Mouse (Mus musculus): ENCODE measurements around the gene Hfe2. TPM values are rescaled to one million over a fixed set of nuclear protein-coding genes. Genes with fewer than 3 reads are reported as not detected.

Hfe2 gene
- polyA plus RNA-seq, 1 experiment from 2014 or later, result 7.9 TPM

DNA sequence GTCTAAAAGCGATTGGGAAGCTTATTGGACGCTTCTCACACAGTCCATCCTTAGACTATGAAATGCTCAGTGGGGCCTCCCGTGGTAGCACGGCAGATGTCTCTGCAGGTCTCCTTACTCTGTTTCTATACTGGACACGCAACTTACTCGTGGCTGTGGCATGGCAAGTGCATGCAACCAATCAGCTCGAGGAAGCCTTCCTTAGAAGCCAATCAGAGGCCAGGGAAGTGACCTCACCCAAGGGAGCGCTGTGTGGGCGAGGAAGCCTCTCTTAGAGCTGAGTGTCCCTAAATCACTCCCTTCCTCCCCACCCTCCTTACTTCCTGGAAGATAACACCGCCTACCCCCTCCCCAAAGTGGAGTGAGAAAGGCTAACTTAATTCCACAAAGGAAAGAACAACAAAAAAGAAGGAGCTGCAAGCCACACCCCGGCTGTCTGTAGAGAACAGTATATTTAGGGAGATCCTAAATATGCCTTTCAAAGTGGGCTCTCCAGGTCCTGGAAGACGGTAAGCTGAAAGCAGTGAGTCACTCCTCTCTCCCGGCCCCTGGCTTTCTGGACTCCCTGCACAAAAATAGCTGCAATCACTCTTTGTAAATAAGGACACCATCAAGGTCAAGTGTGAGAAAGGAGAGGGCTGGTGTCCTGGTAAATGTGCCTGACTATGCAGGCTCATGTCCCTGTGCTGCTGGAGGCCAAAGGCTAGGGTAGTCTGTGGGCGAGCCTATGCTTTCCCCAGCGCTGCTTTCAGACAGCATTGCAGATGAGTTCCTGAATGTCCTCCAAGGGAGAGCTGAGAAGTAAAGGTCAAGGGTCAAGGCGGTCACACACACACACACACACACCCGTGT, 51.9 kb downstream of the Hfe2 start, which contains the start of gene Gm16253:
Gene Gm16253 (plus strand): TSS at position 295 of the 852 bp plus-strand sequence.
- H3K4me2 ChIP-seq, result peak within 1 kb of the TSS; percentile 60
- ATAC-seq (ENCODE audit: insufficient number of reproducible peaks, low FRiP score), result peak; percentile 92
- no peaks in the 10 kb centered on the region for H3K27me3 ChIP-seq (replicated peaks)
- no peaks in the 10 kb centered on the region for H3K9me3 ChIP-seq (replicated peaks)
- 9% methylated on average over 17 of the region's 17 CpGs for WGBS
- H3K27ac ChIP-seq (ENCODE audit: poor library complexity, severe bottlenecking), result peak within 1 kb of the TSS; percentile 98
- H3K9ac ChIP-seq, result peak within 1 kb of the TSS; percentile 57
- no peaks in the 10 kb centered on the region for H3K36me3 ChIP-seq
- peak within 1 kb of the TSS; percentile 27 for H3K4me3 ChIP-seq
- H3K4me1 ChIP-seq (replicated peaks), result peaks cover 67% of the 10 kb centered on the region

GRCm38 (mm10) chr3:96577566-96577965, 52.6 kb downstream of the Hfe2 start:
- Histone ChIP-seq H3K4me3 (peak overlapping the region; percentile 27; the same call in 1 of the 2 replicates), H3K27me3 (replicated peaks) (no peaks in the 10 kb centered on the region), H3K4me1 (replicated peaks) (peaks cover 64% of the 10 kb centered on the region), H3K4me2 (peak overlapping the region; percentile 60), H3K27ac (ENCODE audit: poor library complexity, severe bottlenecking) (peak overlapping the region; percentile 98), H3K36me3 (no peaks in the 10 kb centered on the region), H3K9me3 (replicated peaks) (no peaks in the 10 kb centered on the region), H3K9ac (peak overlapping the region; percentile 57)
- WGBS, result 76% methylated on average over 4 of the region's 4 CpGs
- ATAC-seq (ENCODE audit: insufficient number of reproducible peaks, low FRiP score), result no peak

Other genes with a start within 250 kb of the Hfe2 start
- gene Fcgr1, start 231.2 kb upstream of the Hfe2 start, polyA plus RNA-seq (2016; fragmentation: Nextera tagmentation; extraction: Ambion mirVana), result 0.71 and 0.82 TPM in 2 replicates
- 0.72 and 0.87 TPM in 2 replicates for gene BC107364, start 72.9 kb upstream of the Hfe2 start, polyA plus RNA-seq (2016; fragmentation: Nextera tagmentation; extraction: Ambion mirVana)
- gene Txnip, start 32.8 kb downstream of the Hfe2 start, polyA plus RNA-seq (2016; fragmentation: Nextera tagmentation; extraction: Ambion mirVana), result 144 and 150 TPM in 2 replicates
- gene Gm16253, start 51.8 kb downstream of the Hfe2 start, polyA plus RNA-seq (2016; fragmentation: Nextera tagmentation; extraction: Ambion mirVana), result 1.6 and 2.4 TPM in 2 replicates
- 39.2 and 39.3 TPM in 2 replicates for gene Polr3gl, start 69.0 kb downstream of the Hfe2 start, polyA plus RNA-seq (2016; fragmentation: Nextera tagmentation; extraction: Ambion mirVana)
- gene Ankrd34a, start 71.5 kb downstream of the Hfe2 start, polyA plus RNA-seq (2016; fragmentation: Nextera tagmentation; extraction: Ambion mirVana), result 9.2 and 9.5 TPM in 2 replicates
- 5.1 and 5.2 TPM in 2 replicates for gene Lix1l, start 76.0 kb downstream of the Hfe2 start, polyA plus RNA-seq (2016; fragmentation: Nextera tagmentation; extraction: Ambion mirVana)
- 90.8 and 95.8 TPM in 2 replicates for gene Rbm8a, start 104.8 kb downstream of the Hfe2 start, polyA plus RNA-seq (2016; fragmentation: Nextera tagmentation; extraction: Ambion mirVana)
- 36.9 and 37.2 TPM in 2 replicates for gene Pex11b, start 110.2 kb downstream of the Hfe2 start, polyA plus RNA-seq (2016; fragmentation: Nextera tagmentation; extraction: Ambion mirVana)
- 0.10 and 0.14 TPM in 2 replicates for gene Gm42957, start 110.3 kb downstream of the Hfe2 start, polyA plus RNA-seq (2016; fragmentation: Nextera tagmentation; extraction: Ambion mirVana)
- gene Itga10, start 120.4 kb downstream of the Hfe2 start, polyA plus RNA-seq (2016; fragmentation: Nextera tagmentation; extraction: Ambion mirVana), result 0.75 and 0.91 TPM in 2 replicates
- gene Ankrd35, start 145.0 kb downstream of the Hfe2 start, polyA plus RNA-seq (2016; fragmentation: Nextera tagmentation; extraction: Ambion mirVana), result 0.17 and 0.23 TPM in 2 replicates
- gene Pias3, start 171.2 kb downstream of the Hfe2 start, polyA plus RNA-seq (2016; fragmentation: Nextera tagmentation; extraction: Ambion mirVana), result 42.0 and 43.3 TPM in 2 replicates
- gene Nudt17, start 183.4 kb downstream of the Hfe2 start, polyA plus RNA-seq (2016; fragmentation: Nextera tagmentation; extraction: Ambion mirVana), result 6.2 and 6.9 TPM in 2 replicates
- 27.6 and 32.5 TPM in 2 replicates for gene Polr3c, start 202.5 kb downstream of the Hfe2 start, polyA plus RNA-seq (2016; fragmentation: Nextera tagmentation; extraction: Ambion mirVana)
- 54.5 and 56.5 TPM in 2 replicates for gene Rnf115, start 202.5 kb downstream of the Hfe2 start, polyA plus RNA-seq (2016; fragmentation: Nextera tagmentation; extraction: Ambion mirVana)

Measured in heart, embryonic 12.5 days (tissue).